Mouse (Mus musculus) hindbrain, embryonic 11.5 days (tissue): ENCODE data around the gene Haus3. TPM values are rescaled to one million over a fixed set of nuclear protein-coding genes. Genes with fewer than 3 reads are reported as not detected.

Source experiments
- ATAC-seq: fragments of 200-750 bp; cut with Nextera tagmentation; 2 replicates; pipeline ENCODE4 v1.8.0; 2017; ENCODE audit warnings: mild to moderate bottlenecking, moderate TSS enrichment, moderate library complexity; ENCODE audit not compliant: low FRiP score
- DNase-seq: peaks from one replicate; pipeline ENCODE4 v3.0.0-alpha.2; 2015; ENCODE audit warnings: low spot score
- H3K27ac ChIP-seq: fragments of 300-500 bp; sonication (generic); 2 replicates; pipeline ENCODE4 v1.5.1; 2014; ENCODE audit warnings: mild to moderate bottlenecking, low read depth, low read length
- H3K27me3 ChIP-seq: fragments of 300-500 bp; sonication (generic); 2 replicates; pipeline ENCODE4 v1.6.1; 2014; ENCODE audit warnings: mild to moderate bottlenecking, low read length, moderate library complexity, mixed read lengths; ENCODE audit not compliant: control insufficient read depth, insufficient read depth
- H3K36me3 ChIP-seq: fragments of 300-500 bp; sonication (generic); 2 replicates; pipeline ENCODE4 v1.6.1; 2014; ENCODE audit warnings: mild to moderate bottlenecking, low read length, moderate library complexity, mixed read lengths; ENCODE audit not compliant: control insufficient read depth, insufficient read depth
- H3K4me1 ChIP-seq: fragments of 300-500 bp; sonication (generic); replicated peaks from 2 replicates; pipeline ENCODE4 v1.6.1; 2014; ENCODE audit warnings: low read length, mixed read lengths; ENCODE audit not compliant: control insufficient read depth, insufficient read depth
- H3K4me2 ChIP-seq: fragments of 300-500 bp; sonication (generic); replicated peaks from 2 replicates; pipeline ENCODE4 v1.6.1; 2014; ENCODE audit warnings: mild to moderate bottlenecking, low read depth, low read length
- H3K4me3 ChIP-seq: fragments of 300-500 bp; sonication (generic); 2 replicates; pipeline ENCODE4 v1.5.1; 2014; ENCODE audit warnings: low read depth, low read length
- H3K9ac ChIP-seq: fragments of 300-500 bp; sonication (generic); 2 replicates; pipeline ENCODE4 v1.6.1; 2014; ENCODE audit warnings: low read depth, low read length
- H3K9me3 ChIP-seq: fragments of 300-500 bp; sonication (generic); 2 replicates; pipeline ENCODE4 v1.6.1; 2016; ENCODE audit warnings: low read length; ENCODE audit not compliant: control insufficient read depth
- WGBS: fragments of 180-500 bp; shearing (Covaris S2); extraction: QIAGEN DNeasy Blood & Tissue Kit; methylation state at CpG from one replicate; pipeline ENCODE4 v1.1.7; 2014; 5-methylcytosine and 5-hydroxymethylcytosine counted together
- polyA plus RNA-seq: library from polyadenylated mRNA; unstranded; fragments of >200 nt; fragmentation: Nextera tagmentation; extraction: Ambion mirVana; gene quantifications from 2 replicates; pipeline ENCODE4 v1.2.1, GENCODE M21; 2014

Gene Haus3
- polyA plus RNA-seq, 1 experiment from 2014 or later: 46.9 TPM

DNA sequence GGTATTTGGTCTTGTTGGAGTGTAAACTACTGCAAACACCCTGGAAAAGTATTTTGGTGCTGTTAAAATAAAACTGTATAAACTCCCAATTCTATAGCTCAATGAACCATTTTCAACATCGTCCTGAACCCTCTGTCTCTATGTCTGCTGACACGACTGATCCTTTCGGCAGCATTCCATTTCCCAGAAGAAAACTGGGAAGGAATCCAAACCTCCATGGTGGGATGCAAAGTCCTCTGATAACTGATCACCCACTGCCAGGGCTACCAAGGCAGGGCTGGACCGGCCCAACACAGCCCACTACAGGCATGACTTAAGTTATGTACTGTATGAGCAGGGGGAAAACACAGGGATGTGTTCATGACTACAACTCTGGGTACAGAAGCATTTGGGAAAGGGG, 32.7 kb upstream of the Haus3 start:
- DNase-seq: no peak
- no peaks in the 10 kb centered on the region for H3K27me3 ChIP-seq
- H3K27ac ChIP-seq: no peak overlapping the region
- no peak overlapping the region for H3K9ac ChIP-seq
- no peaks in the 10 kb centered on the region for H3K9me3 ChIP-seq
- no peak for ATAC-seq
- 92% methylated on average over 4 of the region's 4 CpGs for WGBS
- no peaks in the 10 kb centered on the region for H3K36me3 ChIP-seq
- no peaks in the 10 kb centered on the region for H3K4me1 ChIP-seq
- no peak overlapping the region for H3K4me3 ChIP-seq
- H3K4me2 ChIP-seq: no peak overlapping the region

DNA sequence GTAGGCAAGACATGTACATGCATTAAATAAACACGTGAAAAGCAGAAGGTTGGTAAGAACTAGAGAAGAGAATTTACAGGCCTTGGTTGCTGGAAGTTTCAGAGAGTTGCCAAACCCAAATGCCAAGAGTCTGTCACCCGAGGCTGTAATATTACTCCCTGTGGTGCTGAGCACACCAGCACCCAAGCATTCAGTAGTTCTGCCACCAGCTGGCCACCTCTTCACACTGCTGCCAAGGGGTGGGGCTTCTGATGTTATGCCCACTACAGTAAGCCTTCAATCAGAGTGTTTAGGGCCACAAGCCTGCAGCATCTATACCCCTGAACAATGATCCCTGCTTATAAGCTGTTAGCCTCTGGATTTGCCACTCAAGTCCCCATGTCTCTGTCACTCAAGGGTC, 32.1 kb upstream of the Haus3 start:
- no peaks in the 10 kb centered on the region for H3K4me1 ChIP-seq
- H3K4me2 ChIP-seq: no peak overlapping the region

DNA sequence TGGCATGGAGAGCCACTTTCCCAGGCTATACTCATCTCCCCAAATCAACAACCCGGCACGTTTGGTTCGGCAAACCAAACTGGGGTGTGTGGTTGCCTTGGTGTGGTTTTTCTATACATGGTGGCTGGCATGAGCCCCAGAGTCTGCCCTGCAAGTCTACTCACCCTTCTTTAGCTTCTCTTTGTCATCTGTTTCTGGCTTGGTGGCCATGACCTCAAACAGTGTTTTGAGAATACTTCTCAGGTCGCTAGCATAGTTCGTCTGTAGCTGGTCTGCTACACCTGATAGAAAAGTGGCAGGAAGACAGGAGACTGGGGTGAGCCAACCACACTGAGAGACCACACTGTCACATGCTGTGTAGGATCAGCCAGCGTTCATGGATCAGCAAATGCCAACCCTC, 29.3 kb upstream of the Haus3 start:
- 86% methylated on average over 6 of the region's 6 CpGs for WGBS
- Histone ChIP-seq H3K9me3 (no peaks in the 10 kb centered on the region), H3K4me1 (no peaks in the 10 kb centered on the region), H3K36me3 (no peaks in the 10 kb centered on the region), H3K4me2 (no peak overlapping the region), H3K9ac (no peak overlapping the region), H3K4me3 (no peak overlapping the region), H3K27me3 (no peaks in the 10 kb centered on the region), H3K27ac (no peak overlapping the region)
- no peak for ATAC-seq
- DNase-seq: no peak

More for the DNA sequence above, 32.1 kb upstream of the Haus3 start:
- H3K4me3 ChIP-seq: no peak overlapping the region
- 72% methylated on average over 2 of the region's 2 CpGs for WGBS
- H3K9ac ChIP-seq: no peak overlapping the region
- DNase-seq: no peak
- ATAC-seq: no peak
- no peaks in the 10 kb centered on the region for H3K36me3 ChIP-seq
- no peak overlapping the region for H3K27ac ChIP-seq
- H3K9me3 ChIP-seq: no peaks in the 10 kb centered on the region
- H3K27me3 ChIP-seq: no peaks in the 10 kb centered on the region

DNA sequence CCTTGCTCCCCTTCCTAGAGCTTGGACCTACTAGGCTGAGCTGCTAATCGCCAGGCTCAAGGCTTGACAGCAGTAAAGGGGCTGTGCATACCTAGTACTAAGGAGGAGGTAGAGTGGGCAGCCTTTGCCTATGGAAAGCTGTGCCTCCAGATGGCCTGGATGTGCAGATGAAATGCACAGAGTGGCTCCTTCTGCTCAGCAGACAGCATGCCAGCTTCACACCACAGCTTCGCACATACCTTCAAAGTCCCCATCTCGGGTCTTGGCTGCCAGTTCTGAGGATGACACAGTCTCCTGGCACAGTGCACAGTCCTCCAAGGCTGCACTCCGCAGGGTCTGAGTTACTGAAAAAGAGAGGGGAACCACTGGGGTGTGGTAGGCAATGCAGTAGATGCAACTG, 27.9 kb upstream of the Haus3 start:
- Histone ChIP-seq H3K36me3 (no peaks in the 10 kb centered on the region), H3K9me3 (no peaks in the 10 kb centered on the region), H3K4me3 (no peak overlapping the region), H3K9ac (no peak overlapping the region), H3K27ac (no peak overlapping the region), H3K4me2 (no peak overlapping the region), H3K27me3 (no peaks in the 10 kb centered on the region), H3K4me1 (no peaks in the 10 kb centered on the region)
- ATAC-seq: no peak
- 84% methylated on average over 4 of the region's 4 CpGs for WGBS
- no peak for DNase-seq

DNA sequence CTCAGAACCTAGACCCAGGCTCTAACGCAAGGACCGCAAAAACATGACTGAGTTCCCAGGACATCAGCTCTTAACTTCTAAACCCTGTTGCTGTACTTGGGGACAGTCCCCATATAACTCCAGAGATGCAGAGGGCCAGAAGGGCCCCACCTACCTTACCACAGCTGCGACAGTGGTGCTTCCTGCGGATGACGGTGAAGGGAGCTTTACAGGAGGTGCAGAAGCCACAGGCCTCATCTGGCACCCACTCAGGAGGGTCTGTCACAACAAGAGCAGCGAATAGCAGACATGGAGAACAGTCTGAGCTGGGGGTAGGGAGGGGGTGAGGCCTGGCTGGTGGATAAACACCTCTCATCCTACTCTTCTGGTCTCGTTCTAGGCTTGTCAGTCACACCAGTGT, 27.1 kb upstream of the Haus3 start:
- Histone ChIP-seq H3K4me3 (no peak overlapping the region), H3K9ac (no peak overlapping the region), H3K4me1 (no peaks in the 10 kb centered on the region), H3K9me3 (no peaks in the 10 kb centered on the region), H3K4me2 (no peak overlapping the region), H3K27me3 (no peaks in the 10 kb centered on the region), H3K36me3 (no peaks in the 10 kb centered on the region), H3K27ac (no peak overlapping the region)
- ATAC-seq (no peak), DNase-seq (no peak)
- 85% methylated on average over 7 of the region's 7 CpGs for WGBS

DNA sequence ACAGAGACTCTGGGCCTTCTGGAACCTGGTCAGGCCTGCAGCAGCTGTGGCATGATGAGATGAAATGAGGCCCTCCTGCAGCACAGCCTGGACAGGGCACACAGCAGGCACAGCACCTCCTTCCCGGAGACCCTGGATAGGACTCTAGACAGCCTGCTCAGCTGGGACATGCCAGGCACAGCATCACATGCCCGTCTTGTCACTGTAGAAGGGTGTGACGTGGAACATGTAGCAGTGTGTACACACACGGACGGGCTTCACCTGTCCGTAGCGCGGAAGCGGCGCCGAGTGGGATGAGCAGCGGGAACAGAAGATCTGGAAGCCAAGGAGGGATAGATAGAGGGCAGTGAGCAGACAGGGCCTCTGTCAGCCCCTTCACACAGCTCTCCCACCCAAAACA, 26.5 kb upstream of the Haus3 start:
- H3K36me3 ChIP-seq: no peaks in the 10 kb centered on the region
- no peaks in the 10 kb centered on the region for H3K9me3 ChIP-seq
- H3K27ac ChIP-seq: no peak overlapping the region
- WGBS: 98% methylated on average over 12 of the region's 12 CpGs
- DNase-seq: no peak
- H3K4me3 ChIP-seq: no peak overlapping the region
- no peak for ATAC-seq
- H3K4me1 ChIP-seq: no peaks in the 10 kb centered on the region
- no peak overlapping the region for H3K4me2 ChIP-seq
- no peaks in the 10 kb centered on the region for H3K27me3 ChIP-seq
- H3K9ac ChIP-seq: no peak overlapping the region

DNA sequence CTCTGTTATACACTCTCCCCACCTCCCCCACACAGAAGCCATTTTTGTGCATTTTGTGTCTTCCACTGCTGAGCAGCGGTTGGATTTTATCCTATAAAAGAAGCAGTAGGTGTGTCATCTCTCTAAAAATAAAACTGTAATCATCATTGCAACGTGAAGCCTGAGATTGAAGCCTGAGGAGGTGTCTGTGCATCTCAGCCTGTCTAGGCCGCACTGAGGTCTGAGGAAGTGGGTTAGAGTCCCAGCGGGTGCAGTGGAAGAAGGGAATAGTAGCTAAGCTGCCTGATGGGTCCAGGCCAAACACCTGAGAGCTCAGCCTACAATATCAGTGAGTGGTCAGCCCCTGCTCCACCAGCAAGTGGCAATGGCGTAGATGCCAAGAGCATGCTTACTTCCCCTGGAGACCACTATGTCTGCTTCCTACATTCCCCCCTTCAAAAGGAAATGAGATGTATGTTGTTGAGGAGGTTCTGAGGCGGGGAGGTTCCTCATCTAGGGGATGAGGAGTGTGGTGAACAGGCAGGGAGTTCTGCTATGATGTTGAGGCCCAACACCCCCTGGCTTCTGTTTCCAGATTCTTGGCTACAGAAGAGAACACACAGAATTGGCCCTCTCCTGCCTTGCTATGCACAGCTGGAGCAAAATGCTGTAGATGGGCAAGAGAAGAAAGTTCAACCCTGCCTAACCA, 25.8 kb upstream of the Haus3 start:
- Histone ChIP-seq H3K4me2 (no peak overlapping the region), H3K9ac (no peak overlapping the region)
- WGBS: 82% methylated on average over 6 of the region's 6 CpGs

DNA sequence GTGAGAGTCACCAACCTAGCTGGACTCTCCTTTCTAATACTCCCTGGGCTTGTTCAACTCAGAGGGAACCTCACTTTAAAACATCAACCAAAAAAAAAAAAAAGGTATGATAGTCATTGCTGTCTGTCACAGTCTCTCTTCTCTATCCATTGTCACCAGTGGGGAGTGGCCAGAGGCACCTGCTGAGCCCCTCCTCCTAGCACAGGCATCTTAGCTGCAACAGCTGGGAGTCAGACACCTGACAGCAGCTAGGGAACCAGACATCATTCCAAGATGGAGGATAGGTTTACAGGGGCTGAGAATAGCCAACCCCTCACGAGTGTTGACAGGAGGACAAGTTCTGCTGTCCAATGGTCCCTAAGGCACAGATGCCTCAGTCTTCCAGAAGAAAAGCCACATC, 25.1 kb upstream of the Haus3 start:
- Histone ChIP-seq H3K4me2 (no peak overlapping the region), H3K36me3 (no peaks in the 10 kb centered on the region), H3K27ac (no peak overlapping the region), H3K9ac (no peak overlapping the region), H3K4me1 (no peaks in the 10 kb centered on the region), H3K9me3 (no peaks in the 10 kb centered on the region), H3K4me3 (no peak overlapping the region), H3K27me3 (no peaks in the 10 kb centered on the region)
- DNase-seq: no peak
- WGBS: 56% methylated on average over 1 of the region's 1 CpGs
- ATAC-seq: no peak

More for the DNA sequence above, 25.8 kb upstream of the Haus3 start:
- no peak overlapping the region for H3K27ac ChIP-seq
- H3K36me3 ChIP-seq: no peaks in the 10 kb centered on the region
- H3K4me3 ChIP-seq: no peak overlapping the region
- no peaks in the 10 kb centered on the region for H3K4me1 ChIP-seq
- ATAC-seq: no peak
- H3K9me3 ChIP-seq: no peaks in the 10 kb centered on the region
- DNase-seq: no peak
- no peaks in the 10 kb centered on the region for H3K27me3 ChIP-seq

DNA sequence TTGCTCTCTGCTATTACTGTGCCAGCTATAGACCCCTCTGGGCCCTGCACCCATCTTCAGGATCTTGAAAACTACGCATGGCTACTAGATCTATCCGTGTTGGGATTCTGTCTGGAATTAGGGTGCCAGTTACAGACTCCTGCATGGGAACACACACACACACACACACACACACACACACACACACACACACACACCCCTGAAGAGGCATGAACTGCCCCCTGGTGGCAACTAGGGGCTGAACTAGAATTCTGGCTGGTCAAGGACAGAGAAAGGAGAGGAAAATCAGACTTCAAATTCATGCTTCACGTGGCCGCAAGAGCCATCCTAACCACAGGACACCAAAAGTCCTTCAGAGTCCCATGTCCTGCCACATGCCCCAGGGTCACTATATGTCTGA, 22.5 kb upstream of the Haus3 start:
- peaks cover 5% of the 10 kb centered on the region; the same call in 1 of the 2 replicates for H3K4me1 ChIP-seq
- no peak overlapping the region for H3K4me2 ChIP-seq
- WGBS: 81% methylated on average over 4 of the region's 4 CpGs
- no peak overlapping the region for H3K4me3 ChIP-seq
- H3K27me3 ChIP-seq: 0 out of 2 replicates have a peak, but pooled peaks cover 2% of the 10 kb centered on the region
- no peaks in the 10 kb centered on the region for H3K36me3 ChIP-seq
- no peak overlapping the region for H3K27ac ChIP-seq
- no peak overlapping the region for H3K9ac ChIP-seq
- peak; percentile 27 for DNase-seq
- no peaks in the 10 kb centered on the region for H3K9me3 ChIP-seq
- ATAC-seq: no peak
